Mouse (Mus musculus) myocyte (in vitro differentiated cells): ENCODE results near the gene Tmem201.

Source experiments
- CEBPB ChIP-seq: IDR thresholded peaks from 2 replicates; pipeline ENCODE4 v1.6.1; 2011; ENCODE audit warnings: mild to moderate bottlenecking, moderate library complexity; ENCODE audit not compliant: poor library complexity, insufficient read depth, severe bottlenecking
- E2F4 ChIP-seq: IDR thresholded peaks from one replicate; pipeline ENCODE4 v1.6.1; 2011; ENCODE audit warnings: mild to moderate bottlenecking, control low read depth, moderate library complexity; ENCODE audit not compliant: insufficient read depth
- MAX ChIP-seq: IDR thresholded peaks from one replicate; pipeline ENCODE4 v1.6.1; 2011; ENCODE audit warnings: low read depth, mild to moderate bottlenecking, control low read depth
- MYOD1 ChIP-seq, 3 experiments: IDR thresholded peaks; one replicate each; pipeline ENCODE4 v1.6.1; 2011; ENCODE audit warnings: control low read depth in 2 of 3, low read depth in 2 of 3, mild to moderate bottlenecking in 2 of 3, moderate library complexity in 1 of 3; ENCODE audit not compliant: insufficient read length in 2 of 3, control insufficient read depth in 1 of 3
- MYOG ChIP-seq, 3 experiments: IDR thresholded peaks; one replicate each; pipeline ENCODE4 v1.6.1; 2011; ENCODE audit warnings: control low read depth in 2 of 3, low read depth in 2 of 3, mild to moderate bottlenecking in 2 of 3; ENCODE audit not compliant: insufficient read length in 2 of 3, control insufficient read depth in 1 of 3, insufficient read depth in 1 of 3
- POLR2A ChIP-seq: IDR thresholded peaks from one replicate; pipeline ENCODE4 v1.6.1; 2011; ENCODE audit warnings: low read depth, mild to moderate bottlenecking, control low read depth, moderate library complexity; ENCODE audit not compliant: insufficient read length
- POLR2AphosphoS2 ChIP-seq: IDR thresholded peaks from one replicate; pipeline ENCODE4 v1.6.1; 2011; ENCODE audit warnings: low read depth, control low read depth; ENCODE audit not compliant: insufficient read length
- REST ChIP-seq: IDR thresholded peaks from one replicate; pipeline ENCODE4 v1.6.1; 2011; ENCODE audit warnings: mild to moderate bottlenecking, control low read depth, moderate library complexity; ENCODE audit not compliant: insufficient read depth, insufficient read length
- TCF3 ChIP-seq: IDR thresholded peaks from one replicate; pipeline ENCODE4 v1.6.1; 2011; ENCODE audit warnings: low read depth, control low read depth; ENCODE audit not compliant: insufficient read length
- USF1 ChIP-seq: IDR thresholded peaks from one replicate; pipeline ENCODE4 v1.6.1; 2011; ENCODE audit warnings: low read depth, mild to moderate bottlenecking, control low read depth, moderate library complexity

GRCm38 (mm10) chr4:149727636-149728035, 10.2 kb downstream of the Tmem201 start:
- TF ChIP-seq POLR2A (no peak), MAX (no peak), USF1 (no peak), TCF3 (no peak), POLR2AphosphoS2 (no peak), MYOG (IDR thresholded peaks at IDR 0.05; ENCODE audit: control insufficient read depth in 1 of 3, insufficient read depth in 1 of 3, insufficient read length in 2 of 3, low read depth in 2 of 3) (no peak), E2F4 (no peak), MYOD1 (IDR thresholded peaks at IDR 0.05; ENCODE audit: control insufficient read depth in 1 of 3, insufficient read length in 2 of 3, low read depth in 2 of 3) (no peak), CEBPB (no peak), REST (no peak)
